Mouse (Mus musculus): ENCODE measurements around the gene Zfhx3.

The Zfhx3 gene

DNA sequence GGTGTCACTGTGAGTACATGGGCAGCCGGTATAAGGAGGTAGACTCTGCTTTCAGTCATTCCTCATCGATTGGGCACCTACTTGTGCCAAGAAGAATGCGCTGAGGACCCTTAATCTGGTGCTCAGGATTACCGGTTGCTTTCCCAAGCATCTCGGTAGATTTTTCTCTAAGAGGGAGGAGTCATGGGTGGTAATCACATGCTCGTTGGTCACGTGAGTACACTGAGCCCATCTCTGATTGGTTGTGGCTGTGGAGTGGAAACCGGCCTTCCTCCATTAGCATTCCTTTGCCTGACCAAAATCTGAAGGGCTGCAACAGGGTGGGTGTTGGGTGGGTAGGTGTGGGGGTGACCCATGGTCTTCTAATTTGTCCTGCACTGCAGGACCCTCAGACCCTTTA lies 421.4 kb downstream of the Zfhx3 start:
- no peak for DNase-seq

DNA sequence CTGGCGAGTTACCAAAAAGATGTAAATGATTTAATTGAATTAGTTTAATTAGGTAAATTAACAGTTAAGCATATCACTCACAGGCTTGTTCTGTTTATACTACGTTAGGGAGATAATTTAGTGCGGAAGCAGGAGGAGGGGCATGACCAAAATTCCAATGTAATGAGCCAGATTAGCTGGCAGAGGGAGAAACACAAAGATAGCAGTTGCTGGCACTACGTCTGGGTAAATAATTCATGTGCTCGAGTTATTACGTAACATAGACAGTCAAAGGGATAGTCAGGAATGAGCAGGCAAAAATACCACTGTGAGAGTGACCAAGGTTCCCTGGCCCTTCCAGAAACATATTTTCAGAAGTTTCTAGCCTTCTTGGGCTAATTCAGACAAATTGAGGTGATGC lies 426.6 kb downstream of the Zfhx3 start:
- peak; percentile 5 for DNase-seq

DNA sequence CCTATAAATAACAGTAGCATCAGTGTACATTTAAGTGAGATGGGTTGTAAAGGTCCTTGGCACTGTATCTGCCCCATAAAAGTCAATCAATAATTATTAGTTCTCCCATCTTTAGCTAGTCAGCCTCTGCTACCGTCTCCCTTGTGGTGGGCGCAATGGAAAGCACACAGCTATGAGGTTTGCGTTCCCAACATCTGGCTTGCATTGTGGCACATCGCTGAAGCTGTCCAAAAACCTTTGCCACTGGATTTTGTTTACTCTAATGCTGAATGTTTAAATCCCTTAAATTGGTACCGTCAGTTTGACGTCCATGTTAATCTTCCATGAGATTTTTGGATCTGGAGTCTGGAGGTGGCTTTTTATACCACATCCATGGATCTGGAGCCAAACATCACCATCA lies 428.3 kb downstream of the Zfhx3 start:
- DNase-seq, result no peak

- no peak for DNase-seq
Observed at GRCm38 (mm10) chr8:108373046-108373445, 430.6 kb downstream of the Zfhx3 start.

DNA sequence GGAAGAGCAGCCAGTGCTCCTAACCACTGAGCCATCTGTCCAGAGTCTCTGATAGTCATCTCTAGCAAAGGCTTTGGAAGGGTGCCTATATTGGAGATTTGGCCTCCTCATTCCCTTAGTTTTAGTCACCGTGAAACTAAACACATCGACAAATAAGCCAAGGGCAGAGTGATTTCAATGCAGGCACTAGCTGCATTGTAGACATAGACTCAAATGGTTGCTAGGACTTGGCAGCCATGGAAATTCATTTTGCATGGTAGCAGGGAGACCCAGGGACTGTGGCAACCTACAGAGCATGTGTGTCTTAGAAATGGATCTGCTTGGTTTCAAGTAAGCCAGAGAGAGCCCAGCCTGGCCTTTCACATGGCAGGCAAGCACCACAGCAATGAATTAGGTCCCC lies 435.6 kb downstream of the Zfhx3 start:
- no peak for DNase-seq

- DNase-seq, result no peak
Observed at GRCm38 (mm10) chr8:108383121-108383520, 440.7 kb downstream of the Zfhx3 start.

- no peak for DNase-seq
Observed at GRCm38 (mm10) chr8:108387160-108387912, 444.9 kb downstream of the Zfhx3 start.

DNA sequence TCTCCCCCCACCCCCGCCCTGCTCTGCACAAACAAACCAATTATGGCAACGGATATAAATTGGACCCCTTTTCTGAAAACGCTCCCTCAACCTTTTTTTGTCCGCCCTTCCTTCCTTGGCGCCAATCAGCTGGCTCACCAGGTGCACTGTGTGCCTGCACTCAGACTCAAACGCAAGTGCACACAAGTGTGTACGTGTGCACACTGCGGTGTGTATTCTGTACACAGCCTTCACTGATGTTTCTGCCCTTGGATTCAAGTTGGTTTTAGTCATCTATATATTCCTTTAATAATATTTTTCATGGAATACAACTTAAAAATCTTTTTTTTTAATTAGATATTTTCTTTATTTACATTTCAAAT lies 445.4 kb downstream of the Zfhx3 start:
- no peak for DNase-seq

DNA sequence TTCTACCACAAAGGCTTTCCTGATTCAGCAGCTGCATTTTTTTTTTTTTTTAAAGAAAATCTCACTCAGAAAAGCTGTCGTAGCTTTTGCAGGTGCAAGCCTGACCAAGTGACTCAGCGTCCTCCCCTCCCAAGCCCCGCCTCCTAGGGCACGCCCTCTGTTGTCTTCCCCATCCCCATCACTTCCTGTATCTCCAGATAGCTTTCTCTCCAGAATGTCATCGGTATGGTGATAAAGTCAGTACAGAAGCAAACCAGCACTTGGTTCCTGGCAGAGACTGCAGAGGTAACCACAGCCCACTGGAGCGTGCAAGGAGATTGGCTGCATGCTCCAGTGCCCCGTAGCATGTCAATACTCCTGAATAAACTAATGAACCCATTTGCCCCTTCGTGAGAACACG lies 450.5 kb downstream of the Zfhx3 start:
- DNase-seq, result no peak

DNA sequence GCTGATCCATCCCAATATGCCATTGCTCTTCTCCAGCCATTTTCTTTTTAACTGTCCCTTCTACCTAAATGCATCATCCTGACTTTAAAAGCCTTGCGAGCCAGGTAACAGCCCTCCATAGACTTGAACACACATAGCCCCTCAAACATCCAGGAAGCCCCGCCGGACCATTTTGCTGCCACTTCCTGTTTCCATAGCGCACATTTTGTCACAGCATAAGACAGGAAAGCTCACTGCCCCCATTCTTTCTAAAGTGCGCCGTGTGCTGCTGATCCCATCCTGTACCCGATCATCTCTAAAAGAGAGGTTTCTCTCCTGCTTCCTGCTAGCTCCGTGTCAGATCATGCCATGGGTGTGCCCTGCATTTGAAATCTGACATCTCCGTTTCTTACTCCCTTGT lies 459.7 kb downstream of the Zfhx3 start:
- DNase-seq, result no peak

GRCm38 (mm10) chr8:108406716-108407494 lies 464.5 kb downstream of the Zfhx3 start:
- peak; percentile 35 for DNase-seq

DNA sequence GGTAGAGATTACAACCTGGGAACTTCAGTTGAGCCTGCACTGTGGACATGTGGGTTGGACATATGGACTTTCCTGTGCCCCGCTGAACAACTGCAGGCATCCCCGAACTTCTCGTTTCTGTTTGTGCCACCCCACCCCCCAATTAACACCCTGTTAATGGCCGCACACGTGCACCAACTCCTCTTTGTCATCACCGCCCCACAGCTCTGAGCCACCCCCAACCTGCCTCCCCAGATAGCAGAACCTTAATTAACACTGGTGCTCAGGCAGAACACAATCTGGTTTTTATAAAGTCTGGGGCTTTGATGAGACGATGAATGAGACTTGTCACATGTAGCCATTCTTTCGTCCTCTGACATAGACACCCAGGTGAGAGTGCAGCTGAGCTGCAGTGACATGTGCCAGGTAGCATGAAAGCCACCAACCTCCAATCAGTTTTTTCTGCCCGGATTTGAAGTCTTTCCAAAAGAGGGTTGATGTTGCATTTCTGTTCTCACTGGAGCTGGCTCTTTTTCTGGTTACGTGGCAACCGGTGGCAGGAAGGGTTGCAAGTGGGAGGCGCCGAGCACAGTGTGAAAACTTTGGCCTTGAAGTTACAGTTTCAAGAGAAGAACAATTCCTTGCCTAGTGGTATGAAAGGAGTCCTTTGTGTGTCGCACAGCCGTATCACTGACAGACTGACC lies 476.9 kb downstream of the Zfhx3 start:
- peak; percentile 14 for DNase-seq

- DNase-seq, result no peak
Observed at GRCm38 (mm10) chr8:108422521-108422920, 480.1 kb downstream of the Zfhx3 start.

GRCm38 (mm10) chr8:108424337-108424736 lies 481.9 kb downstream of the Zfhx3 start:
- DNase-seq, result no peak

DNA sequence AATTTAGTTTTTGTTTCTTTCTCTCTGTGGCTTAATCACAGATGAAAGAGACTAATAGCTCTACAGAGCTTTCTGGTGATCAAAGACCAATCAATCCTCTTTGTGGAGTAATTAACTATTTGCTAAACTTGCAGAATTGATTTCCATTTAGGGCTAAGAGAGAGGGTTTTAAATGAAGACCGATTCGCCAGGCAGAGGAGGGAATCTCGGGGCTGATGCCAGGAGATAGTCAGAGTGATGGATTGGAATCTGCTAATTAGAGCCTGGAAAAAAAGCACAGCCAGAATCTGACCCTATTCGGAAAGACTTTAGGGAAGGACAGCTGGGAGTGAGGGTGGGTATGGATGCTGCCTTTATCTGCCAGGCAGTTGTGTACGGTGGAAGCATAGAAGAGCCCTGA lies 490.9 kb downstream of the Zfhx3 start:
- DNase-seq, result no peak

- no peak for DNase-seq
Observed at GRCm38 (mm10) chr8:108434510-108434909, 492.1 kb downstream of the Zfhx3 start.

DNA sequence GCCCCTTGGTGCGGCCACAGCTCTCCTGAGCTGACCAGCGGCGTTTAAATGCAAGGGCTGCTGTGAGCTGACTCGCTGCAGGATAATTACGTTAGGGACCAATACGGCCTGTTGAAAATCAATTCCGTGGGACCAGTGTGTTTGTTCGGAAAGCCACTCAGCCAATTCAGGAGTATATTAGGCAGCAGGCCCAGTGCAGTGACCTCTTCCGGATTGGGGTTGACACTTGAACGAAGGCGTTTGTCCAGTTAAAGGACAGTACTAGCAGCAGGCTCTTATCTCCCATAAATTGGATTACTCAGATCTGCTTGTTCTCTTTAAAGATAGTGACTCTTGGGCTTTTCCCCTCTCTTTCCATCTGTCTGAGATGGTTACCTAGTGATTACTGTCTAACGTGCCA lies 493.9 kb downstream of the Zfhx3 start:
- no peak for DNase-seq

DNA sequence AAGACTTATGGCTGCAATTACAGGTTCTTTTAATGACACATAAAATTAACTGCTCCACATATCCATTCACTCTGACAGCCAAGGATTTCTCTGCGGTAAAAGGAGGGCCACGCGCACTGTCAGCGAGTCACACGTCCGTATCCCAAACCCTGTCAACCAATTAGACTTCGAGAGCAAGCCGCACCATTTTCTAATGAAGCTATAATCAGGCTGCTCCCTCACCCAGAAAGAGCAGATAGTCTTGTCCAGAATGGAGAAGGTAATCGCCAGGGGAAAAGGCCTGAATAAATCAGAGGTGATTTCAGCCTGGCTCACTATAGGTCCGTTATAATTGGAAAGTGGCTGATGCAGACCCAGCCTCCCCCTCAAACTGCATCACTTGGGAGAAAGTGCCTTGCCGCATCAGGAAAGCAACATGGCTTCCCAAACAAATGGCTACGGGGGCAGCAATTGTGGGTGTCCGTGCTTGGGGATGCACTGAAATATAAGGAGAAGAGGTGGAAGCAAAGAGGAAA lies 494.9 kb downstream of the Zfhx3 start:
- DNase-seq, result no peak

DNA sequence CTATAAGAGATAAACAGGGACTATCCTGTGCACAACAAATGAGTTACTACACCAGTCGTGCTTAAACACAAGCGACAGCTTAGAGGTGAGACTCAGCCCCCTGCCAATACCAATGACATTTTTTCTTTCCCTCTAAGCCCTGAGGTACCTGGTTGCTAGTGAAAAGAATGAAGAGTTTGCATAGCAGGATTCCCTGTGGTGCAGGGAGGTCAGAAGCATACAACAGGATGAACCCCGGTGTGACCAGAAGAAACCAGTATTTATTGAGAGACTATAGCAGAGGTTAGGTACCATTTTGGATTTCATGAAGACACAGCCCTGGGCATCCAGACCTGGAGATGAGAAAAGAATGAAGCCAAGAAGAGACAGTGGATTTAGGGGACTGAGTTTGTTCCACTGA lies 498.0 kb downstream of the Zfhx3 start:
- no peak for DNase-seq

GRCm38 (mm10) chr8:108450847-108451246 lies 508.4 kb downstream of the Zfhx3 start:
- no peak for DNase-seq

GRCm38 (mm10) chr8:108454561-108455311 lies 512.3 kb downstream of the Zfhx3 start:
- DNase-seq, result peak; percentile 4

DNA sequence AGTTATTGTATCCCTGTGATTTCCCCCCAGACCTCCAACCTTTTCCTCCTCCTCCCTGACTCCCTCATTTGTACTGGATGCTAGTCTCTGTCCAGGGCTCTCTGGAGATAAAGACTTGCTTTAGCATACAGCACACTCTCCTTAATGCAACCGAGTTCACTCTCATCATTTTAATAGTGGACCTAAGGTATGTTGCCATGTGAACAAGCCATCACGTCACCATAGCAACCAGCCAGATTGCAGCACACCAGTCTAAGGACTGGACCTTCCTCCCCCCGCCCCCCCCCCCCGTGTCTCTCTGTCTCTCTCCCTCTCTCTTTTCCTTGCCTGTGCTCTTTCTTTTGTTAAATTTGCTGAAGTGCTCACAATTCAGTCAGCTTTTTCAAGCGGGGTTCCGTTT lies 524.2 kb downstream of the Zfhx3 start:
- no peak for DNase-seq

Measured in right cerebral cortex, postnatal 25 days (tissue).